Mouse (Mus musculus) inflammation-experienced regulatory T-cells, adult 6 months (primary cell): ENCODE data around the gene C1ql2. TPM values are rescaled to one million over a fixed set of nuclear protein-coding genes. Genes with fewer than 3 reads are reported as not detected.

ENCODE experiments used
- ATAC-seq: one replicate; pipeline ENCODE4 v1.8.0; 2017
- polyA plus RNA-seq, 3 experiments: library from polyadenylated mRNA; unstranded; fragments of 100-300 nt; shearing (Covaris generic); gene quantifications; one replicate each; pipeline ENCODE4 v1.2.1; 2017

C1ql2 gene
- polyA plus RNA-seq, 3 experiments from 2014 or later, result not detected

GRCm38 (mm10) chr1:120389734-120390133 is 49.4 kb downstream of the C1ql2 start:
- no peak for ATAC-seq

- ATAC-seq, result no peak
Observed at GRCm38 (mm10) chr1:120390336-120390735, 50.0 kb downstream of the C1ql2 start.

Other genes starting within 250 kb of the C1ql2 start
- 100 to 1,000 TPM; 144 to 324 (median 146) TPM for gene Dbi, start 219.5 kb upstream of the C1ql2 start, polyA plus RNA-seq
- gene 3110009E18Rik, start 219.4 kb upstream of the C1ql2 start, polyA plus RNA-seq, result 10 to 100 TPM; 23.2 to 27.8 (median 23.7) TPM
- gene Steap3, start 67.9 kb upstream of the C1ql2 start, polyA plus RNA-seq, result 1 to 10 TPM in 1 of 3 experiments, not detected in 2; 1.5 TPM
- under 1 TPM in 1 of 3 experiments, not detected in 2; 0.29 TPM for gene Marco, start 164.4 kb downstream of the C1ql2 start, polyA plus RNA-seq